Mouse (Mus musculus): Measurements from ENCODE around the gene Gm1113.
A peak's percentile ranks its signal among the peaks of the same experiment; 100 is the strongest.

Gene Gm1113

GRCm38 (mm10) chr9:35474104-35474724 is 43.9 kb downstream of the Gm1113 start:
- DNase-seq = no peak

GRCm38 (mm10) chr9:35468913-35469312 is 49.2 kb downstream of the Gm1113 start:
- DNase-seq = no peak

- peak; percentile 32 for DNase-seq
Observed at GRCm38 (mm10) chr9:35467264-35467817, 50.7 kb downstream of the Gm1113 start.

- no peak for DNase-seq
Observed at GRCm38 (mm10) chr9:35459594-35459993, 58.5 kb downstream of the Gm1113 start.
